Mouse (Mus musculus): ENCODE results near the gene Ift57.

DNA sequence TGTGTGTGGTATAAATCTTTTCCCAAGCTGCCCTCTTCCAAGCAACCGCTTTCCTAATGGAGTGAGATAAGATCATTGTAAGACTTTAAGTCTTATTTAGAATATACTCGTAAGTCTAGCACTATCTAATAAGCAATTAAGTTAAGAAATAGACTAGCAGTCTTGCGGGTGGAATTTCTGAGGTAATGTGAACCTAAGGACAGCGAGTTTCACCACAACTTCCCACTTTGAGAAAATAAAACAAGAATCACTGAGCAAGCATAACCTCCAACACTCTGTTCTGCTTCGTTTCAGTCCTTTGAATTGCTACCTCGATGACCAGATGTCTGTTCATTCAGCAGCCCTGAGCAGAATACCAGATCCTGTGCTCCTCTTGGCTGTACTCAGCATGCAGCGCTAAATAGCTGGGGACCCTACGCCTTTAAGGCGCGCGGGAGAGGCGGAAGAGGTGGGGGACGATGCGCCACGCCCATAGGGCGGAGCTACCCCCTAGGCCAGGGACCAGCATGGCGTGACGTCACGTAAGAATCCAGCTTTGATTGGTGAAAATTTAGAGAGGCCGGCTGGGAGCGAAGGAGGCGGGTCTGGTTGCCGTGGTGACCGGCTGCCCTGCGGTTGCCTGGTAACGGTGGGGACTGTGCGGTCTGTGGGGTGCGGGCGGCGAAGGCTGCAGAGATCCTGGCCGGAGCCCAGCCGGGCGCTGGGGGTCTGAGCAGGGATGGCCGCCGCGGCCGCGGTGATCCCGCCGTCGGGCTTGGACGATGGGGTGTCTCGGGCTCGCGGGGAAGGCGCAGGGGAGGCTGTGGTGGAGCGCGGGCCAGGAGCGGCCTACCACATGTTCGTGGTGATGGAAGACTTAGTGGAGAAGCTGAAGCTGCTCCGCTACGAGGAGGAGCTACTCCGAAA is at the start of gene Ift57:
- TF ChIP-seq CTCF (IDR thresholded peaks at IDR 0.05; ENCODE audit: borderline replicate concordance, control insufficient read depth, extremely low read depth, insufficient read depth, low read length, poor library complexity) = peak; percentile 67
- TF ChIP-seq POLR2A (IDR thresholded peaks at IDR 0.05; ENCODE audit: control insufficient read depth, extremely low read depth, insufficient read depth, low read length, poor library complexity) = 0 out of 2 replicates have a peak, but pooled peaks have one; percentile 26
